Mouse (Mus musculus) forebrain, embryonic 15.5 days (tissue): ENCODE data around the gene Abcd3. TPM values are rescaled to one million over a fixed set of nuclear protein-coding genes. Genes with fewer than 3 reads are reported as not detected.
A peak's percentile ranks its signal among the peaks of the same experiment; 100 is the strongest.
"Not testable (repeated sequence)": the region's sequence is repeated elsewhere in the genome, so short reads cannot be mapped to it uniquely, and the experiment has no call there.

Source experiments
- ATAC-seq: fragments of 200-750 bp; cut with Nextera tagmentation; replicated peaks from 2 replicates; pipeline ENCODE4 v1.8.0; 2017; ENCODE audit warnings: mild to moderate bottlenecking, moderate TSS enrichment, moderate library complexity
- H3K27ac ChIP-seq: fragments of 300-500 bp; sonication (generic); replicated peaks from 2 replicates; pipeline ENCODE4 v1.5.1; 2015; ENCODE audit warnings: mild to moderate bottlenecking, inconsistent platforms
- H3K27me3 ChIP-seq: fragments of 300-500 bp; sonication (generic); 2 replicates; pipeline ENCODE4 v1.6.1; 2015; ENCODE audit warnings: inconsistent platforms
- H3K36me3 ChIP-seq: fragments of 300-500 bp; sonication (generic); 2 replicates; pipeline ENCODE4 v1.6.1; 2015; ENCODE audit warnings: mild to moderate bottlenecking, inconsistent platforms
- H3K4me1 ChIP-seq: fragments of 300-500 bp; sonication (generic); 2 replicates; pipeline ENCODE4 v1.6.1; 2015; ENCODE audit warnings: inconsistent platforms
- H3K4me2 ChIP-seq: fragments of 300-500 bp; sonication (generic); replicated peaks from 2 replicates; pipeline ENCODE4 v1.6.1; 2015; ENCODE audit warnings: mild to moderate bottlenecking, inconsistent platforms
- H3K4me3 ChIP-seq: fragments of 300-500 bp; sonication (generic); 2 replicates; pipeline ENCODE4 v1.5.1; 2015; ENCODE audit warnings: mild to moderate bottlenecking, inconsistent platforms
- H3K9ac ChIP-seq: fragments of 300-500 bp; sonication (generic); replicated peaks from 2 replicates; pipeline ENCODE4 v1.6.1; 2015; ENCODE audit warnings: mild to moderate bottlenecking, inconsistent platforms
- H3K9me3 ChIP-seq: fragments of 300-500 bp; sonication (generic); 2 replicates; pipeline ENCODE4 v1.6.1; 2016; ENCODE audit warnings: inconsistent platforms
- WGBS: fragments of 180-500 bp; shearing (Covaris S2); methylation state at CpG from one replicate; pipeline ENCODE4 v1.1.7; 2015; ENCODE audit warnings: mixed read lengths; 5-methylcytosine and 5-hydroxymethylcytosine counted together
- polyA plus RNA-seq: library from polyadenylated mRNA; unstranded; fragments of >200 nt; fragmentation: Nextera tagmentation; extraction: Ambion mirVana; gene quantifications from 2 replicates; pipeline ENCODE4 v1.2.1, GENCODE M21; 2015

Abcd3 gene
- polyA plus RNA-seq, 1 experiment from 2014 or later = 70.3 TPM

GRCm38 (mm10) chr3:121813834-121814233 lies 1.3 kb downstream of the Abcd3 start:
- no peaks in the 10 kb centered on the region for H3K36me3 ChIP-seq
- no peak for ATAC-seq
- H3K9me3 ChIP-seq = no peaks in the 10 kb centered on the region
- no peaks in the 10 kb centered on the region for H3K27me3 ChIP-seq
- H3K4me3 ChIP-seq = peak overlapping the region; percentile 69
- peak overlapping the region; percentile 80; the same call in 1 of the 2 replicates for H3K9ac ChIP-seq
- peak overlapping the region; percentile 72 for H3K4me2 ChIP-seq
- 62% methylated on average over 5 of the region's 5 CpGs for WGBS
- no peak overlapping the region for H3K27ac ChIP-seq
- H3K4me1 ChIP-seq = peaks cover 32% of the 10 kb centered on the region

GRCm38 (mm10) chr3:121808246-121808645 lies 6.9 kb downstream of the Abcd3 start:
- Histone ChIP-seq H3K27ac (no peak overlapping the region), H3K27me3 (no peaks in the 10 kb centered on the region), H3K9me3 (no peaks in the 10 kb centered on the region), H3K4me3 (no peak overlapping the region), H3K9ac (no peak overlapping the region), H3K36me3 (0 out of 2 replicates have a peak, but pooled peaks cover 3% of the 10 kb centered on the region), H3K4me2 (no peak overlapping the region), H3K4me1 (peaks cover 14% of the 10 kb centered on the region)
- ATAC-seq = no peak
- 88% methylated on average over 3 of the region's 3 CpGs for WGBS

- Histone ChIP-seq H3K36me3 (0 out of 2 replicates have a peak, but pooled peaks cover 5% of the 10 kb centered on the region), H3K9ac (no peak overlapping the region), H3K4me1 (peaks cover 5% of the 10 kb centered on the region), H3K27ac (no peak overlapping the region), H3K4me3 (no peak overlapping the region), H3K9me3 (no peaks in the 10 kb centered on the region), H3K27me3 (no peaks in the 10 kb centered on the region), H3K4me2 (no peak overlapping the region)
- 25% methylated on average over 2 of the region's 2 CpGs for WGBS
- no peak for ATAC-seq
Measured at GRCm38 (mm10) chr3:121794214-121794613, 20.9 kb downstream of the Abcd3 start.

GRCm38 (mm10) chr3:121792246-121792645 lies 22.9 kb downstream of the Abcd3 start:
- H3K36me3 ChIP-seq = 0 out of 2 replicates have a peak, but pooled peaks cover 5% of the 10 kb centered on the region
- peaks cover 5% of the 10 kb centered on the region for H3K4me1 ChIP-seq
- no peak overlapping the region for H3K4me3 ChIP-seq
- ATAC-seq = no peak
- no peaks in the 10 kb centered on the region for H3K9me3 ChIP-seq
- H3K27me3 ChIP-seq = no peaks in the 10 kb centered on the region
- H3K4me2 ChIP-seq = no peak overlapping the region
- no peak overlapping the region for H3K9ac ChIP-seq
- no peak overlapping the region for H3K27ac ChIP-seq
- WGBS = 89% methylated on average over 4 of the region's 4 CpGs

- Histone ChIP-seq H3K27me3 (no peaks in the 10 kb centered on the region), H3K9me3 (no peaks in the 10 kb centered on the region), H3K4me2 (no peak overlapping the region), H3K27ac (peak overlapping the region; percentile 12), H3K4me3 (no peak overlapping the region), H3K36me3 (0 out of 2 replicates have a peak, but pooled peaks cover 5% of the 10 kb centered on the region), H3K4me1 (peaks cover 5% of the 10 kb centered on the region), H3K9ac (no peak overlapping the region)
- WGBS = 14% methylated on average over 5 of the region's 5 CpGs
- ATAC-seq = peak; percentile 57; the same call in 1 of the 2 replicates
Measured at GRCm38 (mm10) chr3:121790442-121790841, 24.7 kb downstream of the Abcd3 start.

GRCm38 (mm10) chr3:121789790-121790189 lies 25.3 kb downstream of the Abcd3 start:
- H3K27me3 ChIP-seq = no peaks in the 10 kb centered on the region
- no peak overlapping the region for H3K4me3 ChIP-seq
- H3K9ac ChIP-seq = no peak overlapping the region
- ATAC-seq = no peak
- 50% methylated on average over 5 of the region's 5 CpGs for WGBS
- no peak overlapping the region for H3K27ac ChIP-seq
- H3K4me2 ChIP-seq = no peak overlapping the region
- H3K9me3 ChIP-seq = no peaks in the 10 kb centered on the region
- 0 out of 2 replicates have a peak, but pooled peaks cover 5% of the 10 kb centered on the region for H3K36me3 ChIP-seq
- H3K4me1 ChIP-seq = peaks cover 5% of the 10 kb centered on the region

GRCm38 (mm10) chr3:121783020-121783419 lies 32.1 kb downstream of the Abcd3 start:
- no peaks in the 10 kb centered on the region for H3K4me1 ChIP-seq
- ATAC-seq = no peak
- 90% methylated on average over 6 of the region's 6 CpGs for WGBS
- H3K27ac ChIP-seq = no peak overlapping the region
- H3K9me3 ChIP-seq = no peaks in the 10 kb centered on the region
- H3K9ac ChIP-seq = no peak overlapping the region
- H3K4me2 ChIP-seq = no peak overlapping the region
- no peak overlapping the region for H3K4me3 ChIP-seq
- 0 out of 2 replicates have a peak, but pooled peaks cover 4% of the 10 kb centered on the region for H3K36me3 ChIP-seq
- no peaks in the 10 kb centered on the region for H3K27me3 ChIP-seq

GRCm38 (mm10) chr3:121777943-121778342 lies 37.2 kb downstream of the Abcd3 start:
- H3K27ac ChIP-seq = 0 out of 2 replicates have a peak overlapping the region, but pooled peaks have one; percentile 25
- no peak overlapping the region for H3K4me3 ChIP-seq
- WGBS = 53% methylated on average over 7 of the region's 7 CpGs
- H3K4me1 ChIP-seq = no peaks in the 10 kb centered on the region
- H3K9me3 ChIP-seq = no peaks in the 10 kb centered on the region
- H3K36me3 ChIP-seq = peaks cover 3% of the 10 kb centered on the region
- H3K4me2 ChIP-seq = no peak overlapping the region
- H3K9ac ChIP-seq = no peak overlapping the region
- no peaks in the 10 kb centered on the region for H3K27me3 ChIP-seq
- peak; percentile 53; the same call in 1 of the 2 replicates for ATAC-seq

GRCm38 (mm10) chr3:121773336-121773735 lies 41.8 kb downstream of the Abcd3 start:
- 95% methylated on average over 4 of the region's 4 CpGs for WGBS
- not testable (repeated sequence) for ATAC-seq, H3K9ac ChIP-seq, H3K27me3 ChIP-seq, H3K27ac ChIP-seq, H3K9me3 ChIP-seq, H3K4me1 ChIP-seq, H3K4me3 ChIP-seq, H3K4me2 ChIP-seq
- peaks cover 27% of the 10 kb centered on the region for H3K36me3 ChIP-seq

- H3K27ac ChIP-seq = no peak overlapping the region
- ATAC-seq = no peak
- WGBS = over 99% methylated on average over 3 of the region's 3 CpGs
Measured at GRCm38 (mm10) chr3:121768770-121769169, 46.3 kb downstream of the Abcd3 start.

GRCm38 (mm10) chr3:121766818-121767217 lies 48.3 kb downstream of the Abcd3 start:
- Histone ChIP-seq H3K27me3 (no peaks in the 10 kb centered on the region), H3K27ac (no peak overlapping the region), H3K4me1 (no peaks in the 10 kb centered on the region), H3K9me3 (no peaks in the 10 kb centered on the region), H3K4me3 (no peak overlapping the region), H3K9ac (no peak overlapping the region), H3K4me2 (no peak overlapping the region), H3K36me3 (peaks cover 53% of the 10 kb centered on the region)
- WGBS = 88% methylated on average over 5 of the region's 5 CpGs
- no peak for ATAC-seq

More at GRCm38 (mm10) chr3:121768770-121769169, 46.3 kb downstream of the Abcd3 start:
- Histone ChIP-seq H3K9ac (no peak overlapping the region), H3K4me2 (no peak overlapping the region), H3K27me3 (no peaks in the 10 kb centered on the region), H3K9me3 (no peaks in the 10 kb centered on the region), H3K36me3 (peaks cover 48% of the 10 kb centered on the region), H3K4me3 (no peak overlapping the region), H3K4me1 (no peaks in the 10 kb centered on the region)

GRCm38 (mm10) chr3:121766048-121766447 lies 49.1 kb downstream of the Abcd3 start:
- Histone ChIP-seq H3K4me2 (no peak overlapping the region), H3K36me3 (peaks cover 49% of the 10 kb centered on the region), H3K27me3 (no peaks in the 10 kb centered on the region), H3K9ac (no peak overlapping the region), H3K4me3 (no peak overlapping the region), H3K4me1 (no peaks in the 10 kb centered on the region), H3K9me3 (no peaks in the 10 kb centered on the region), H3K27ac (no peak overlapping the region)
- ATAC-seq = no peak
